Mouse (Mus musculus) MEL-GATA-1-ER (cell line): ENCODE measurements at regions not wholly inside any gene's neighbourhood (a gene's known extent, or its start where the extent isn't known, plus 50 kb on each side); places are given as distances from the start of the nearest gene placed in this dataset.

ENCODE experiments used
- DNase-seq: peaks from one replicate; pipeline ENCODE4 v3.0.0-alpha.2; 2012; ENCODE audit warnings: low read depth; ENCODE audit errors: extremely low read depth

- DNase-seq = no peak
Measured at GRCm38 (mm10) chr3:143947079-143947937, 257.7 kb downstream of the Lmo4 start.

- no peak for DNase-seq
Measured at GRCm38 (mm10) chr3:143939068-143939709, 265.8 kb downstream of the Lmo4 start.

- no peak for DNase-seq
Measured at GRCm38 (mm10) chr3:143925322-143925721, 279.7 kb downstream of the Lmo4 start.

- no peak for DNase-seq
Measured at GRCm38 (mm10) chr3:143919744-143920143, 285.3 kb downstream of the Lmo4 start.

DNA sequence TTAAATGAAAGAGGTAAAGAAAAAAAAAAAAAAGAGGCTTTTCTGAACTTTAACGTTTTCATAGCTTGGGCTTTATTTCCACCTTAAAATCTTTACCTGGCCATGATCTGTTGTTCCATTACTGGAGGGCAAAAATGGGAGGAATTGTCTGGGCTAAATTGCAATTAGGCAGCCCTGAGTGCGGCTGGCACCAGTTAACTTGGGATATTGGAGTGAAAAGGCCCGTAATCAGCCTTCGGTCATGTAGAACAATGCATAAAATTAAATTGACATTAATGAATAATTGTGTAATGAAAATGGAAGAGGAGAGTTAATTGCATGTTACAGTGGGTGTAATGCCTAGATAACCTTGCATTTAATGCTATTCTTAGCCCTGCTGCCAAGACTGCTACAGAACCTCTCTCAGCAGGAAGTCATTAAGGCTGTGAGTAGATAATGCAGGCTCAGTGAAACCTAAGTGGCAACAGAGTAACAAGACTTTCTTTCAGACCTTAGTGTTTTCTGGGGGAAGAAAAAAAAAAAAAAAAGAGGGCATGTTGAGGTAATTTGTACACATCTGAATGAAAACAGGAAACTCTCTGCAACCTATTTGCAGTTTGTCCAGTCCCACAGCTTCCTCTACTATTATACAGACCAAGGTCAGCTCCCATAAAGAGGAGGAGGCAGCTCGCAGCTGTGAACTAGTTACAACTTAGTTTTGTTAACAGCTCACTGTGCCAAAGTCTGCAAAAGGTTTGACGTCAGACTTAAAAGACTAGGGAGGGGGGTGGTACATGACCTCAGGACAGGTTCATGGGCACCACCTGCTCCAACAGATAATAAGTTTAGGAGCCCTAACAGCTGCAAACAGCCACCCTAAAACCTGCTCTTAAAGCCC, 290.4 kb downstream of the Lmo4 start:
- DNase-seq = no peak

GRCm38 (mm10) chr3:143913044-143913574, 291.9 kb downstream of the Lmo4 start:
- DNase-seq = no peak

GRCm38 (mm10) chr3:143912433-143912832, 292.6 kb downstream of the Lmo4 start:
- no peak for DNase-seq

- DNase-seq = no peak
Measured at GRCm38 (mm10) chr3:143909341-143909740, 295.7 kb downstream of the Lmo4 start.

DNA sequence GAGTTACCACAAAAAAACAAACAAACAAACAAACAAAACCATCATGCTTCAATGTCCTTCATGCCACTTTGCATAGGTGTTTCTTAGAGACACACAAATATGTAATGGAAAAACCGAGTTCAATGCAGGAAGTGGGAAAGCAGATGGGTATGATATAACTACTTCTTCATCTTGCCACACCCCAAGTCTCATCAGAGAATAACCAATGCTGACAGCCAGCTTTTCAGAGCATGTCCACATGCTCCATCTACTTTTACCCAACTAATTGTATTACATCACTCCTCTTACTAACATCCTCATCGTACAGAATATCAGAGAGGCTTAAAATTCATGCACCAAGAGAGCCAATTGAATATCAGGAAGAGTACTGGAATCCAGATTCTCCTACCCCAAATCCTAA, 301.6 kb downstream of the Lmo4 start:
- DNase-seq = no peak

DNA sequence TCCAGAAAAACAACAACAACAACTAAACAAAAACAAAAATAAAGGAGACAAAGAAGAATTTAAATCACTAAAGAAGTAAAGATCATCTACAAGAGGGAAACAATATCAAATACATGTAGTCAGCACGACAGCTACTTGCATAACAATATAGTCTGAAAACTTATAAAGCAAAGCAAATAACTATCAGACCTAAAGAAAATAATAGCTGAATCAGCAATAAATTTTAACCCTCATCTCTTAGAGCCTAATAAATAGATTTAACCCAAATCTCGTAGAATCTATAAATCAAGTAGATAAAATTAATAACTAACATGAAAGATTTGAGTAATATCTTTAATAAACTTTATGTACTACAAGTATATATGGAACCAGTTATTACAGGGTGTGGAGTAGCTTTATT, 324.2 kb downstream of the Lmo4 start:
- no peak for DNase-seq

DNA sequence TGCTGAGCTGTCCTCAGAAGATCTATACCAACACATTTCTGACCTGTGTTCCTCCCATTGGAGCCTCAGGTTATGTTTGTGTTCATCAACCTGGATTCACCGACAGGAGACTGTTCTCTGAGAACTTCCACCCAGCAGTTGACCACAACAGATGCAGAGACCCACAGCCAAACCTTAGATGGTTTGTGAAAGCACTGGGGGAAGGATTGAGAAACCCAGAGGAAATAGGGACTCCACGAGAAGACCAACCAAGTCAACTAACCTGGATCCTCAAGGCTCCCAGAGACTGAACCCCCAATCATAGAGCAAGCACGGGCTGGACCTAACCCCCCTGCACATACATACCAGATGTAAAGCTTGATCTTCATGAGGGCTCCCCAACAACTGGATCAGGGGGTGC, 331.1 kb downstream of the Lmo4 start:
- no peak for DNase-seq

GRCm38 (mm10) chr3:143866521-143866920, 338.5 kb downstream of the Lmo4 start:
- DNase-seq = no peak

DNA sequence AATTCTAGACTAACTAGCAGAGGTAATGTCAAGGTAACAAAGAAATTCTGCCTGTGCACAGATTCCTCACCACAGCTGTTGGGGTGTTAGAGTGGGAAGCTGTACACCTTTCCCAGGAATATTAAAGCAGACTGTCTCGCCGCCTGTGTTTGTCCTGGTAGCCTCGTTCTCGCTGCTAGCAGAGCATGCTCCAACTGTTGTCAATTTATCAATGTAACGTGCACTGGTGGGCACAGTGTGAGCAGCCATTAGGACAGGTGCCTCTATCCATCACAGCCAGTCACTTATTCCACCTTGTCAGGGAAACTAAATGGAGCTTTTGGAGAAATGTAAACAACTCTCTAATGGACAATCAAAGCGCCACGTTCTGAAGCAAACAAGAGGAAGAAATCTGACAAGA, 339.4 kb downstream of the Lmo4 start:
- no peak for DNase-seq

GRCm38 (mm10) chr3:143864490-143864889, 340.5 kb downstream of the Lmo4 start:
- DNase-seq = no peak

- no peak for DNase-seq
Measured at GRCm38 (mm10) chr3:143862531-143862930, 342.5 kb downstream of the Lmo4 start.

DNA sequence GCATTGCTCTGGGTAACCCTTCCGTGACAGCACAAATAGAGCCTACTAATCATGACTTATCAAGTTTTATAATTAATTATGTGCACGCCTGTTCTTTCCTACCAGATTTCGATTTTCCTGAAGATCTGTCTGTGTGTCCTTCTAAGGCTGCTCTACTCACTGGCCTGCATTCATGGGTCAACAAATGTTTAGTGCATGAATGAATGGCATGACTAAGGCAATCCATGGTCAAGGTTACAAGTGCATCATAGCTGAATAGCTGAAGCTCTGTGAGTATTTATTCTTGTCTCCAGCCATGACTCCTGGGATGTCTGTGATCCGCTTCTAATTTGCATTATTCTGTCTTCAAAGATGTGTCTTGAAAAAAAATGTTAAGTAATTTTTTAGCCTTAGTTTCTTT, 343.2 kb downstream of the Lmo4 start:
- no peak for DNase-seq

GRCm38 (mm10) chr3:143835611-143836240, 369.3 kb downstream of the Lmo4 start:
- no peak for DNase-seq

- no peak for DNase-seq
Measured at GRCm38 (mm10) chr3:143834725-143835124, 370.3 kb downstream of the Lmo4 start.

DNA sequence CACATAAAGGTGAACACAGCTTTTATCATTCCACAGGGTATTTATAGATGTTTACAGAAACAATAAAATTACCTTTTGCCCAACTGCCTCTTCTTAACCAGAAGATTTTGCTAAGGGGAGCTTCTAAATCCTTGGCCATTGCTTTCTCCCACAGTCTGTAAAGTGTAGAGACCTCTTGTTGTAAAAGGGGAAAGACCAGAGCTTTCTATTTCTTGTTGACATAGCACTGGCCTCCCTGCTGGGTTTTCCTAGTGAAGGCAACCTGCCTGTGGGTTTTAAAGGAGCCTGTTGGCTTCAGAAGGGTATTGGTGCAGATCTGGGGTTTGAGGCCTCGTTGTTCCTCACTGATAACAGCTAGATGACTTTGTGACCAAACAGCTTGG, 381.6 kb downstream of the Lmo4 start:
- no peak for DNase-seq

- DNase-seq = no peak
Measured at GRCm38 (mm10) chr3:143822564-143823394, 382.2 kb downstream of the Lmo4 start.
